In genomic region chr2:167456361-167457020, GRCm38 (mm10) we compare ENCODE assay signal across 23 mouse cellular contexts. TPM values are rescaled to one million over a fixed set of nuclear protein-coding genes. Genes with fewer than 3 reads are reported as not detected.
DNase-seq lines count a peak whose midpoint lies in the region; ATAC-seq and TF ChIP-seq lines count a peak whose summit lies in the region.
"Had no signal": no experiment of that assay in that cellular context is flagged by ENCODE, and none has a peak within 500 bp of the region (broad histone marks: within the 10 kb centered on the region; RNA-seq: fewer than 3 reads in every experiment).

No protein-coding gene starts in this region.

- no peaks in the 10 kb centered on the region for H3K9me3 ChIP-seq in neural tube, embryonic 13.5 days
- no peaks in the 10 kb centered on the region for H3K9me3 ChIP-seq in neural tube, embryonic 15.5 days (replicated peaks)
- H3K9me3 ChIP-seq: forebrain, embryonic 10.5 days; heart, embryonic 12.5 days; limb, embryonic 10.5 days; liver, embryonic 15.5 days; lung, embryonic 15.5 days had no signal

- no peaks in the 10 kb centered on the region for H3K79me2 ChIP-seq in heart, adult 2 months (replicated peaks; ENCODE audit: control insufficient read depth, insufficient read depth, low read length)

- intact Hi-C loops in gastrocnemius, adult 2 months (cut with DNase I): no loop called here
- intact Hi-C loops in heart, adult 2 months (cut with DNase I): no loop called here

- peak overlapping the region; percentile 71 for H3K27ac ChIP-seq in gastrocnemius, adult 2 months
- peak overlapping the region; percentile 33; the same call in 1 of the 2 replicates for H3K27ac ChIP-seq in neural tube, embryonic 13.5 days (replicated peaks)
- no peak overlapping the region for H3K27ac ChIP-seq in neural tube, embryonic 15.5 days (replicated peaks)
- H3K27ac ChIP-seq in heart, adult 2 months: no peak overlapping the region
- H3K27ac ChIP-seq: forebrain, embryonic 10.5 days; left cerebral cortex, adult 2 months; limb, embryonic 10.5 days; liver, embryonic 15.5 days; lung, embryonic 15.5 days had no signal

- no peaks in the 10 kb centered on the region for H3K4me1 ChIP-seq in neural tube, embryonic 13.5 days (replicated peaks)
- H3K4me1 ChIP-seq in neural tube, embryonic 15.5 days: no peaks in the 10 kb centered on the region
- H3K4me1 ChIP-seq in heart, adult 2 months (ENCODE audit: control insufficient read depth, insufficient read depth, low read length): no peaks in the 10 kb centered on the region
- H3K4me1 ChIP-seq: forebrain, embryonic 10.5 days; limb, embryonic 10.5 days; lung, embryonic 15.5 days had no signal

- no peak overlapping the region for H3K4me3 ChIP-seq in gastrocnemius, adult 2 months
- H3K4me3 ChIP-seq in neural tube, embryonic 13.5 days: no peak overlapping the region
- H3K4me3 ChIP-seq in neural tube, embryonic 15.5 days (replicated peaks): no peak overlapping the region
- H3K4me3 ChIP-seq in heart, adult 2 months: no peak overlapping the region
- H3K4me3 ChIP-seq: forebrain, embryonic 10.5 days; heart, embryonic 12.5 days; left cerebral cortex, adult 2 months; limb, embryonic 10.5 days; liver, embryonic 15.5 days; lung, embryonic 15.5 days had no signal

- no peak overlapping the region for H3K4me2 ChIP-seq in neural tube, embryonic 13.5 days
- no peak overlapping the region for H3K4me2 ChIP-seq in neural tube, embryonic 15.5 days
- H3K4me2 ChIP-seq: heart, embryonic 12.5 days; liver, embryonic 15.5 days; lung, embryonic 15.5 days had no signal

- no peak for TF ChIP-seq CTCF in gastrocnemius, adult 2 months (IDR thresholded peaks at IDR 0.05)
- no peak for TF ChIP-seq CTCF in heart, adult 2 months (IDR thresholded peaks at IDR 0.05)

- peak; percentile 64 for DNase-seq in gastrocnemius, adult 2 months
- no peak for DNase-seq in gastrocnemius, postnatal 10 days
- DNase-seq in cerebellum, adult 9-11 months: peak; percentile 81
- DNase-seq in Muller cell, postnatal 12 days (ENCODE audit: inconsistent ontology term): no peak
- DNase-seq in heart, adult 2 months: no peak
- DNase-seq: adrenal gland, postnatal 25 days; heart, adult 11 months; heart, postnatal 10 days; kidney, adult 18-20 months; kidney, postnatal 4 days; liver; lung, postnatal 4 days; right cerebral cortex, postnatal 25 days; spleen, adult 18-20 months had no signal

- no peak for TF ChIP-seq POLR2A in heart, adult 2 months (IDR thresholded peaks at IDR 0.05; ENCODE audit: insufficient read depth, low read depth, low read length)

- no peaks in the 10 kb centered on the region for H3K27me3 ChIP-seq in neural tube, embryonic 13.5 days
- H3K27me3 ChIP-seq in neural tube, embryonic 15.5 days (replicated peaks): no peaks in the 10 kb centered on the region
- H3K27me3 ChIP-seq in heart, adult 2 months (ENCODE audit: control insufficient read depth, insufficient read depth, low read length): no peaks in the 10 kb centered on the region
- H3K27me3 ChIP-seq: heart, embryonic 12.5 days; liver, embryonic 15.5 days; lung, embryonic 15.5 days had no signal

- no peak for ATAC-seq in neural tube, embryonic 13.5 days (ENCODE audit: low read depth)
- no peak for ATAC-seq in neural tube, embryonic 15.5 days (ENCODE audit: low FRiP score)
- ATAC-seq: inflammation-experienced regulatory T-cells, adult 6 months had no signal

- WGBS in neural tube, embryonic 13.5 days: 58% methylated on average over 5 of the region's 5 CpGs
- WGBS in neural tube, embryonic 15.5 days: 76% methylated on average over 5 of the region's 5 CpGs
- 75% methylated on average over 5 of the region's 5 CpGs for WGBS in heart, adult 2 months

- H3K9ac ChIP-seq in neural tube, embryonic 13.5 days: no peak overlapping the region
- no peak overlapping the region for H3K9ac ChIP-seq in neural tube, embryonic 15.5 days (replicated peaks)
- no peak overlapping the region for H3K9ac ChIP-seq in heart, adult 2 months (ENCODE audit: low read depth, low read length)
- H3K9ac ChIP-seq: heart, embryonic 12.5 days; liver, embryonic 15.5 days; lung, embryonic 15.5 days had no signal

- peaks cover 85% of the 10 kb centered on the region for H3K36me3 ChIP-seq in neural tube, embryonic 13.5 days
- peaks cover 70% of the 10 kb centered on the region for H3K36me3 ChIP-seq in neural tube, embryonic 15.5 days
- no peaks in the 10 kb centered on the region for H3K36me3 ChIP-seq in heart, adult 2 months (ENCODE audit: control insufficient read depth, insufficient read depth, low read length)

- no peak for TF ChIP-seq EP300 in heart, adult 2 months (IDR thresholded peaks at IDR 0.05; ENCODE audit: insufficient read depth, low read depth, low read length)

RNA-seq across cellular contexts. Expression of gene Slc9a8, which starts 35.0 kb away (rescaled TPM):
- 10 to 100 TPM; 25.0 to 30.4 TPM for total RNA-seq in gastrocnemius, adult 2 months (2021)
- total RNA-seq in gastrocnemius, postnatal 10 days (2021): 10 to 100 TPM; 29.2 to 33.3 TPM
- polyA plus RNA-seq in neural tube, embryonic 13.5 days (2015; fragmentation: Nextera tagmentation; extraction: Ambion mirVana): 19.5 and 22.1 TPM in 2 replicates
- 21.2 and 22.1 TPM in 2 replicates for polyA plus RNA-seq in neural tube, embryonic 15.5 days (2015; fragmentation: Nextera tagmentation; extraction: Ambion mirVana)
- total RNA-seq in heart, adult 2 months (2021): 10 to 100 TPM; 21.7 to 23.6 TPM
- polyA plus RNA-seq in heart, adult 2 months (2012; rRNA removed): 26.1 and 43.8 TPM in 2 replicates

RNA-seq across cellular contexts. Expression of gene Rnf114, which starts 36.0 kb away (rescaled TPM):
- 10 to 100 TPM; 40.0 to 40.9 TPM for total RNA-seq in gastrocnemius, adult 2 months (2021)
- 10 to 100 TPM; 16.8 to 18.3 TPM for total RNA-seq in gastrocnemius, postnatal 10 days (2021)
- polyA plus RNA-seq in neural tube, embryonic 13.5 days (2015; fragmentation: Nextera tagmentation; extraction: Ambion mirVana): 128 TPM in 2 replicates
- 98.4 and 106 TPM in 2 replicates for polyA plus RNA-seq in neural tube, embryonic 15.5 days (2015; fragmentation: Nextera tagmentation; extraction: Ambion mirVana)
- 10 to 100 TPM; 60.4 to 76.7 TPM for total RNA-seq in heart, adult 2 months (2021)
- polyA plus RNA-seq in heart, adult 2 months (2012; rRNA removed): 96.3 and 128 TPM in 2 replicates

RNA-seq across cellular contexts. Expression of gene Spata2, which starts 36.2 kb away (rescaled TPM):
- 10 to 100 TPM; 18.4 to 18.9 TPM for total RNA-seq in gastrocnemius, adult 2 months (2021)
- total RNA-seq in gastrocnemius, postnatal 10 days (2021): 10 to 100 TPM; 14.9 to 15.6 TPM
- polyA plus RNA-seq in neural tube, embryonic 13.5 days (2015; fragmentation: Nextera tagmentation; extraction: Ambion mirVana): 24.1 and 26.9 TPM in 2 replicates
- 27.0 and 28.6 TPM in 2 replicates for polyA plus RNA-seq in neural tube, embryonic 15.5 days (2015; fragmentation: Nextera tagmentation; extraction: Ambion mirVana)
- 10 to 100 TPM; 15.4 to 15.6 TPM for total RNA-seq in heart, adult 2 months (2021)
- 15.5 and 19.7 TPM in 2 replicates for polyA plus RNA-seq in heart, adult 2 months (2012; rRNA removed)

Comparison
In these comparisons a context has a peak if more than half of its experiments do, and no peak if none do; other contexts are left out.
1. DNase-seq: peak in gastrocnemius, adult 2 months (single experiment) and cerebellum, adult 9-11 months (single experiment); none in gastrocnemius, postnatal 10 days (single experiment), Muller cell, postnatal 12 days (single experiment) and heart, adult 2 months (0 of 2).
2. H3K27ac ChIP-seq: peak in gastrocnemius, adult 2 months (single experiment) and neural tube, embryonic 13.5 days (single experiment); none in neural tube, embryonic 15.5 days (single experiment) and heart, adult 2 months (single experiment).